Mouse (Mus musculus) hindbrain, embryonic 11.5 days (tissue): ENCODE results near the gene Prmt7. TPM values are rescaled to one million over a fixed set of nuclear protein-coding genes. Genes with fewer than 3 reads are reported as not detected.
"Not testable (repeated sequence)": the region's sequence is repeated elsewhere in the genome, so short reads cannot be mapped to it uniquely, and the experiment has no call there.

Experiments
- ATAC-seq: fragments of 200-750 bp; cut with Nextera tagmentation; 2 replicates; pipeline ENCODE4 v1.8.0; 2017; ENCODE audit warnings: mild to moderate bottlenecking, moderate TSS enrichment, moderate library complexity; ENCODE audit not compliant: low FRiP score
- DNase-seq: peaks from one replicate; pipeline ENCODE4 v3.0.0-alpha.2; 2015; ENCODE audit warnings: low spot score
- H3K27ac ChIP-seq: fragments of 300-500 bp; sonication (generic); 2 replicates; pipeline ENCODE4 v1.5.1; 2014; ENCODE audit warnings: mild to moderate bottlenecking, low read depth, low read length
- H3K27me3 ChIP-seq: fragments of 300-500 bp; sonication (generic); 2 replicates; pipeline ENCODE4 v1.6.1; 2014; ENCODE audit warnings: mild to moderate bottlenecking, low read length, moderate library complexity, mixed read lengths; ENCODE audit not compliant: control insufficient read depth, insufficient read depth
- H3K36me3 ChIP-seq: fragments of 300-500 bp; sonication (generic); 2 replicates; pipeline ENCODE4 v1.6.1; 2014; ENCODE audit warnings: mild to moderate bottlenecking, low read length, moderate library complexity, mixed read lengths; ENCODE audit not compliant: control insufficient read depth, insufficient read depth
- H3K4me1 ChIP-seq: fragments of 300-500 bp; sonication (generic); replicated peaks from 2 replicates; pipeline ENCODE4 v1.6.1; 2014; ENCODE audit warnings: low read length, mixed read lengths; ENCODE audit not compliant: control insufficient read depth, insufficient read depth
- H3K4me2 ChIP-seq: fragments of 300-500 bp; sonication (generic); replicated peaks from 2 replicates; pipeline ENCODE4 v1.6.1; 2014; ENCODE audit warnings: mild to moderate bottlenecking, low read depth, low read length
- H3K4me3 ChIP-seq: fragments of 300-500 bp; sonication (generic); 2 replicates; pipeline ENCODE4 v1.5.1; 2014; ENCODE audit warnings: low read depth, low read length
- H3K9ac ChIP-seq: fragments of 300-500 bp; sonication (generic); 2 replicates; pipeline ENCODE4 v1.6.1; 2014; ENCODE audit warnings: low read depth, low read length
- H3K9me3 ChIP-seq: fragments of 300-500 bp; sonication (generic); 2 replicates; pipeline ENCODE4 v1.6.1; 2016; ENCODE audit warnings: low read length; ENCODE audit not compliant: control insufficient read depth
- WGBS: fragments of 180-500 bp; shearing (Covaris S2); extraction: QIAGEN DNeasy Blood & Tissue Kit; methylation state at CpG from one replicate; pipeline ENCODE4 v1.1.7; 2014; 5-methylcytosine and 5-hydroxymethylcytosine counted together
- polyA plus RNA-seq: library from polyadenylated mRNA; unstranded; fragments of >200 nt; fragmentation: Nextera tagmentation; extraction: Ambion mirVana; gene quantifications from 2 replicates; pipeline ENCODE4 v1.2.1, GENCODE M21; 2014

The Prmt7 gene
- polyA plus RNA-seq, 1 experiment from 2014 or later = 55.1 TPM

DNA sequence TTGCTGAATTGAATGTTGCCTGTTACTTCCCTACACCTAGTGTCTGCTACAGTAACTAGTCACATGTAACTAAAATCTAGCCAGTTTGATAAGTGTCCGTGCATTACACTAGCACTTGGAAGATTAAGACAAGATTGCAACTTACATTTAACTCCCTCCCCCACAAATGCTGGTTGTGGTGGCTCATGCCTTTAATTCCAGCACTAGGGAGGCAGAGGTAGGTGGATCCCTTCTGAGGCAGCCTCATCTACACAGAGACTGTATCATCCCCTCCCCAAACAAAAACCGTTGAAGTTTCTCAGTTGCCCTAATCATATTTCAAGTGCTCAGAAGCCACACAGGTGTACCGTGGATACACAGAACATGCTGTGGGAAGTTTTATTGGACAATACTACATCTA, 11.1 kb upstream of the Prmt7 start:
- DNase-seq, H3K4me2 ChIP-seq, ATAC-seq, H3K27ac ChIP-seq, H3K27me3 ChIP-seq, H3K9me3 ChIP-seq, H3K4me1 ChIP-seq, H3K4me3 ChIP-seq, H3K9ac ChIP-seq: not testable (repeated sequence)
- 91% methylated on average over 3 of the region's 3 CpGs for WGBS
- peaks cover 11% of the 10 kb centered on the region; the same call in 1 of the 2 replicates for H3K36me3 ChIP-seq

GRCm38 (mm10) chr8:106210035-106210731, 553 bp upstream of the Prmt7 start:
- Histone ChIP-seq H3K9ac (peak overlapping the region; percentile 92), H3K27ac (peak overlapping the region; percentile 90), H3K27me3 (no peaks in the 10 kb centered on the region), H3K4me3 (peak overlapping the region; percentile 89), H3K4me1 (0 out of 2 replicates have a peak, but pooled peaks cover 2% of the 10 kb centered on the region), H3K4me2 (peak overlapping the region; percentile 71), H3K9me3 (no peaks in the 10 kb centered on the region), H3K36me3 (0 out of 2 replicates have a peak, but pooled peaks cover under 1% of the 10 kb centered on the region)
- no peak for DNase-seq
- peak; percentile 69 for ATAC-seq
- 2% methylated on average over 35 of the region's 35 CpGs for WGBS

DNA sequence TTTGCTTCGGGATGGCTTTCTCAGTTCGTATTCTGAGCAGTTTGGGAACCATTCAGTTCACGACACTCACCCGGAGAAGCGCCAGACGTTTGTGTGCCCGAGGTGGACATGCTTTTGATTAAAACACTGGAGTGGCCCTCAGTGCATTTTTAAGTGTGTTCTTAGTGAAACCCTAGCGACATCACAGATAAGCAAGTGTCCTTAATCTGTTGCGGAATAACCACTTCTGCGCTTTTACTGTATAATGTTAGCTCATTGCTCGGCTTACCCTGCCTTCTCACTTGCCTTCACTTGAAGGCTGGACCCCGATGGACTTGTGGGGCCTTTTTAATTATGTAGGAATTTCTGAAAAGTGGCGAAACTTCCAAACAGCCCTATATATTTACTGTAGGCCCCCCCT, 685 bp downstream of the Prmt7 start:
- Histone ChIP-seq H3K9me3 (no peaks in the 10 kb centered on the region), H3K36me3 (0 out of 2 replicates have a peak, but pooled peaks cover 3% of the 10 kb centered on the region), H3K27me3 (no peaks in the 10 kb centered on the region), H3K27ac (peak overlapping the region; percentile 90), H3K4me2 (peak overlapping the region; percentile 71), H3K4me3 (peak overlapping the region; percentile 89), H3K9ac (peak overlapping the region; percentile 92), H3K4me1 (0 out of 2 replicates have a peak, but pooled peaks cover 2% of the 10 kb centered on the region)
- DNase-seq = no peak
- ATAC-seq = no peak
- WGBS = 6% methylated on average over 13 of the region's 13 CpGs

DNA sequence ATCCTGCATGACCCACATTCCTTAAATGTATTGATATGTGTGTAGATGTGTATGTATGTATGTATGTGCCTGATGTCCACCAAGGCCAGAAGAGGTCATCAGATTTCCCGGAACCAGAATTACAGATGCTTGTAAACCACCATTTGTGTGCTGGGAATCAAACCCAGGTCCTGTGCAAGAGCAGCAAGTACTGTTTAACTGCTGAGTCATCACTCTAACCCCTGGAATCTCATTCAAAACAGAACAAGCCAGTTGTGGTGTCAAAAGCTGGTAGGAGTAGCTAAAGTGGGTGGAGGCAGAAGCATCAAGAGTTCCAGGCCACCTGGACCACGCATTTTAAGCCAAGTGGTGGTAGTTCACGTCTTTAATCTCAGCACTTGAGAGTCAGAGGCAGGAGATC, 3.2 kb downstream of the Prmt7 start:
- H3K27ac ChIP-seq = no peak overlapping the region
- 0 out of 2 replicates have a peak, but pooled peaks cover 5% of the 10 kb centered on the region for H3K36me3 ChIP-seq
- WGBS = 96% methylated on average over 3 of the region's 3 CpGs
- ATAC-seq = no peak
- no peaks in the 10 kb centered on the region for H3K9me3 ChIP-seq
- H3K4me2 ChIP-seq = no peak overlapping the region
- H3K4me1 ChIP-seq = 0 out of 2 replicates have a peak, but pooled peaks cover 2% of the 10 kb centered on the region
- no peak for DNase-seq
- H3K27me3 ChIP-seq = no peaks in the 10 kb centered on the region
- H3K9ac ChIP-seq = no peak overlapping the region
- no peak overlapping the region for H3K4me3 ChIP-seq

- Histone ChIP-seq H3K9ac (no peak overlapping the region), H3K4me2 (no peak overlapping the region), H3K27me3 (no peaks in the 10 kb centered on the region), H3K9me3 (no peaks in the 10 kb centered on the region), H3K36me3 (0 out of 2 replicates have a peak, but pooled peaks cover 5% of the 10 kb centered on the region), H3K27ac (no peak overlapping the region), H3K4me3 (no peak overlapping the region), H3K4me1 (no peaks in the 10 kb centered on the region)
- no peak for ATAC-seq
- WGBS = 94% methylated on average over 3 of the region's 3 CpGs
- no peak for DNase-seq
These were observed 8.9 kb downstream of the Prmt7 start for GRCm38 (mm10) chr8:106219620-106220019.

- Histone ChIP-seq H3K27me3 (no peaks in the 10 kb centered on the region), H3K36me3 (no peaks in the 10 kb centered on the region)
- peak; percentile 79 for DNase-seq
These were observed 15.9 kb downstream of the Prmt7 start for GRCm38 (mm10) chr8:106226589-106226988.

DNA sequence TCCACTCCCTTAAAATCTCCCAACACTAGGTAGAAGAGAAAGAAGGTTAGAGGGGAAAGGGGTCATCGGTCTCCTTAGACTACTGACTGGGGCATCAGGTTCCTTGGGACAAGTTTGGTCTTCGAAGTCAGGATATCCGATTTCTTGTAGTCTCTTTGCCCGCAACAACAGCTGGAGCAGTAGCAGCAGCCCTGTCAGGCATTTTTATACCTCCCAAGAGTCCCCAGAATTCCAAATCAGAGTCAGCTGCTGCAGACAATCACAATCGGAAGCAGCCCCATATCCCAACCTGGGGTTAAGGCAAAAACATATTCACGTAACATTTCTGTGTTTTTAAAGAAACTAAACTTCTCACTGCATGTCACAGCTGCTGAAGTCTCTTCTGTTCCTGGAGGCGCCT, 20.8 kb downstream of the Prmt7 start:
- no peak overlapping the region for H3K27ac ChIP-seq
- no peaks in the 10 kb centered on the region for H3K27me3 ChIP-seq
- no peaks in the 10 kb centered on the region for H3K9me3 ChIP-seq
- DNase-seq (no peak), ATAC-seq (no peak)
- H3K4me3 ChIP-seq = no peak overlapping the region
- H3K9ac ChIP-seq = no peak overlapping the region
- WGBS = 86% methylated on average over 7 of the region's 7 CpGs
- H3K4me2 ChIP-seq = no peak overlapping the region
- H3K36me3 ChIP-seq = no peaks in the 10 kb centered on the region
- H3K4me1 ChIP-seq = no peaks in the 10 kb centered on the region

More at GRCm38 (mm10) chr8:106226589-106226988, 15.9 kb downstream of the Prmt7 start:
- 52% methylated on average over 9 of the region's 9 CpGs for WGBS
- no peak overlapping the region for H3K4me3 ChIP-seq
- H3K4me1 ChIP-seq = no peaks in the 10 kb centered on the region
- no peak for ATAC-seq
- H3K9me3 ChIP-seq = no peaks in the 10 kb centered on the region
- H3K4me2 ChIP-seq = no peak overlapping the region
- no peak overlapping the region for H3K9ac ChIP-seq
- no peak overlapping the region for H3K27ac ChIP-seq

GRCm38 (mm10) chr8:106232751-106233150, 22.0 kb downstream of the Prmt7 start:
- Histone ChIP-seq H3K9me3 (no peaks in the 10 kb centered on the region), H3K27ac (no peak overlapping the region), H3K4me1 (no peaks in the 10 kb centered on the region), H3K9ac (no peak overlapping the region), H3K27me3 (no peaks in the 10 kb centered on the region), H3K4me3 (no peak overlapping the region), H3K36me3 (peaks cover 4% of the 10 kb centered on the region; the same call in 1 of the 2 replicates), H3K4me2 (no peak overlapping the region)
- 78% methylated on average over 3 of the region's 3 CpGs for WGBS
- ATAC-seq = no peak
- no peak for DNase-seq
